Mouse (Mus musculus) limb, embryonic 10.5 days (tissue): ENCODE data around the gene Syt2. TPM values are rescaled to one million over a fixed set of nuclear protein-coding genes. Genes with fewer than 3 reads are reported as not detected.

Experiments used
- DNase-seq: peaks from one replicate; pipeline ENCODE4 v3.0.0-alpha.2; 2017; ENCODE audit warnings: low spot score
- H3K27ac ChIP-seq: fragments of 300-500 bp; sonication (generic); 2 replicates; pipeline ENCODE4 v1.5.1; 2016; ENCODE audit warnings: mild to moderate bottlenecking
- H3K27me3 ChIP-seq: fragments of 300-500 bp; sonication (generic); 2 replicates; pipeline ENCODE4 v1.6.1; 2016; ENCODE audit warnings: low read depth, mild to moderate bottlenecking; ENCODE audit not compliant: poor library complexity, severe bottlenecking
- H3K36me3 ChIP-seq: fragments of 300-500 bp; sonication (generic); 2 replicates; pipeline ENCODE4 v1.6.1; 2016; ENCODE audit warnings: mild to moderate bottlenecking, moderate library complexity
- H3K4me1 ChIP-seq: fragments of 300-500 bp; sonication (generic); 2 replicates; pipeline ENCODE4 v1.6.1; 2016
- H3K4me3 ChIP-seq: fragments of 300-500 bp; sonication (generic); 2 replicates; pipeline ENCODE4 v1.5.1; 2016; ENCODE audit warnings: mild to moderate bottlenecking, moderate library complexity
- H3K9me3 ChIP-seq: fragments of 300-500 bp; sonication (generic); replicated peaks from 2 replicates; pipeline ENCODE4 v1.6.1; 2016; ENCODE audit warnings: mild to moderate bottlenecking
- WGBS: fragments of 180-500 bp; shearing (Covaris S2); methylation state at CpG from one replicate; pipeline ENCODE4 v1.1.7; 2016; 5-methylcytosine and 5-hydroxymethylcytosine counted together
- polyA plus RNA-seq: library from polyadenylated mRNA; unstranded; fragments of >200 nt; fragmentation: Nextera tagmentation; extraction: Ambion mirVana; gene quantifications from 2 replicates; pipeline ENCODE4 v1.2.1, GENCODE M21; 2016

Gene Syt2
- 0.04 and 0.06 TPM in 2 replicates for polyA plus RNA-seq

GRCm38 (mm10) chr1:134646261-134646962 is at the start of gene Syt2:
Gene Syt2 (plus strand): TSS chr1:134646677.
- DNase-seq = peak; percentile 69
- Histone ChIP-seq H3K9me3 (no peaks in the 10 kb centered on the region), H3K27me3 (peaks cover 97% of the 10 kb centered on the region), H3K27ac (no peak within 1 kb of the TSS), H3K4me1 (peaks cover 28% of the 10 kb centered on the region), H3K36me3 (no peaks in the 10 kb centered on the region), H3K4me3 (peak within 1 kb of the TSS; percentile 53)
- WGBS = under 1% methylated on average over 63 of the region's 63 CpGs

GRCm38 (mm10) chr1:134597339-134598054 is 49.0 kb upstream of the Syt2 start:
- Histone ChIP-seq H3K4me1 (no peaks in the 10 kb centered on the region), H3K36me3 (peaks cover 99% of the 10 kb centered on the region), H3K27ac (no peak overlapping the region), H3K4me3 (no peak overlapping the region), H3K27me3 (no peaks in the 10 kb centered on the region), H3K9me3 (no peaks in the 10 kb centered on the region)
- no peak for DNase-seq
- WGBS = 91% methylated on average over 9 of the region's 9 CpGs

- DNase-seq = no peak
- H3K4me1 ChIP-seq = no peaks in the 10 kb centered on the region
- no peaks in the 10 kb centered on the region for H3K27me3 ChIP-seq
- H3K27ac ChIP-seq = no peak overlapping the region
- H3K36me3 ChIP-seq = peaks cover 98% of the 10 kb centered on the region
- H3K9me3 ChIP-seq = no peaks in the 10 kb centered on the region
- no peak overlapping the region for H3K4me3 ChIP-seq
- 100% methylated on average over 2 of the region's 2 CpGs for WGBS
Observed at GRCm38 (mm10) chr1:134604086-134604485, 42.4 kb upstream of the Syt2 start.

- Histone ChIP-seq H3K36me3 (peaks cover 98% of the 10 kb centered on the region), H3K27ac (no peak overlapping the region), H3K4me3 (no peak overlapping the region), H3K27me3 (no peaks in the 10 kb centered on the region), H3K4me1 (no peaks in the 10 kb centered on the region), H3K9me3 (no peaks in the 10 kb centered on the region)
- no peak for DNase-seq
- 89% methylated on average over 8 of the region's 8 CpGs for WGBS
Observed at GRCm38 (mm10) chr1:134605670-134606069, 40.8 kb upstream of the Syt2 start.

- Histone ChIP-seq H3K4me3 (no peak overlapping the region), H3K27me3 (no peaks in the 10 kb centered on the region), H3K4me1 (no peaks in the 10 kb centered on the region), H3K9me3 (no peaks in the 10 kb centered on the region), H3K27ac (no peak overlapping the region), H3K36me3 (peaks cover 98% of the 10 kb centered on the region)
- 95% methylated on average over 2 of the region's 2 CpGs for WGBS
- DNase-seq = no peak
Observed at GRCm38 (mm10) chr1:134606381-134606780, 40.1 kb upstream of the Syt2 start.

GRCm38 (mm10) chr1:134607279-134607678 is 39.2 kb upstream of the Syt2 start:
- Histone ChIP-seq H3K9me3 (no peaks in the 10 kb centered on the region), H3K27me3 (no peaks in the 10 kb centered on the region), H3K4me1 (no peaks in the 10 kb centered on the region), H3K27ac (no peak overlapping the region), H3K36me3 (peaks cover 96% of the 10 kb centered on the region), H3K4me3 (no peak overlapping the region)
- 88% methylated on average over 1 of the region's 1 CpGs for WGBS
- no peak for DNase-seq

- H3K9me3 ChIP-seq = no peaks in the 10 kb centered on the region
- H3K27ac ChIP-seq = no peak overlapping the region
- no peak for DNase-seq
- no peaks in the 10 kb centered on the region for H3K27me3 ChIP-seq
- H3K4me1 ChIP-seq = no peaks in the 10 kb centered on the region
- H3K4me3 ChIP-seq = no peak overlapping the region
- H3K36me3 ChIP-seq = peaks cover 99% of the 10 kb centered on the region
- 57% methylated on average over 4 of the region's 4 CpGs for WGBS
Observed at GRCm38 (mm10) chr1:134609172-134609571, 37.3 kb upstream of the Syt2 start.

- H3K4me3 ChIP-seq = no peak overlapping the region
- H3K9me3 ChIP-seq = no peaks in the 10 kb centered on the region
- H3K36me3 ChIP-seq = peaks cover 99% of the 10 kb centered on the region
- H3K27ac ChIP-seq = no peak overlapping the region
- H3K27me3 ChIP-seq = no peaks in the 10 kb centered on the region
- DNase-seq = no peak
- 96% methylated on average over 5 of the region's 5 CpGs for WGBS
- H3K4me1 ChIP-seq = no peaks in the 10 kb centered on the region
Observed at GRCm38 (mm10) chr1:134614554-134614953, 31.9 kb upstream of the Syt2 start.

- Histone ChIP-seq H3K36me3 (peaks cover 99% of the 10 kb centered on the region), H3K9me3 (no peaks in the 10 kb centered on the region), H3K27ac (no peak overlapping the region), H3K4me3 (no peak overlapping the region), H3K27me3 (no peaks in the 10 kb centered on the region), H3K4me1 (no peaks in the 10 kb centered on the region)
- DNase-seq = no peak
- WGBS = 92% methylated on average over 2 of the region's 2 CpGs
Observed at GRCm38 (mm10) chr1:134614988-134615387, 31.5 kb upstream of the Syt2 start.

GRCm38 (mm10) chr1:134617656-134618055 is 28.8 kb upstream of the Syt2 start:
- Histone ChIP-seq H3K27me3 (no peaks in the 10 kb centered on the region), H3K27ac (no peak overlapping the region), H3K36me3 (peaks cover 100% of the 10 kb centered on the region), H3K4me3 (no peak overlapping the region), H3K4me1 (no peaks in the 10 kb centered on the region), H3K9me3 (no peaks in the 10 kb centered on the region)
- WGBS = 91% methylated on average over 9 of the region's 9 CpGs
- no peak for DNase-seq

- no peak overlapping the region for H3K4me3 ChIP-seq
- DNase-seq = no peak
- WGBS = 94% methylated on average over 4 of the region's 4 CpGs
- H3K36me3 ChIP-seq = peaks cover 100% of the 10 kb centered on the region
- no peak overlapping the region for H3K27ac ChIP-seq
- H3K4me1 ChIP-seq = no peaks in the 10 kb centered on the region
- no peaks in the 10 kb centered on the region for H3K27me3 ChIP-seq
- H3K9me3 ChIP-seq = no peaks in the 10 kb centered on the region
Observed at GRCm38 (mm10) chr1:134625325-134625724, 21.2 kb upstream of the Syt2 start.

- H3K27ac ChIP-seq = no peak overlapping the region
- H3K27me3 ChIP-seq = no peaks in the 10 kb centered on the region
- 93% methylated on average over 10 of the region's 10 CpGs for WGBS
- H3K36me3 ChIP-seq = peaks cover 100% of the 10 kb centered on the region
- no peaks in the 10 kb centered on the region for H3K9me3 ChIP-seq
- no peaks in the 10 kb centered on the region for H3K4me1 ChIP-seq
- no peak for DNase-seq
- no peak overlapping the region for H3K4me3 ChIP-seq
Observed at GRCm38 (mm10) chr1:134629455-134629854, 17.0 kb upstream of the Syt2 start.

- DNase-seq = no peak
- H3K36me3 ChIP-seq = peaks cover 53% of the 10 kb centered on the region
- WGBS = 82% methylated on average over 7 of the region's 7 CpGs
Observed at GRCm38 (mm10) chr1:134634296-134634695, 12.2 kb upstream of the Syt2 start.

More at GRCm38 (mm10) chr1:134634296-134634695, 12.2 kb upstream of the Syt2 start:
- Histone ChIP-seq H3K27me3 (no peaks in the 10 kb centered on the region), H3K9me3 (no peaks in the 10 kb centered on the region), H3K27ac (no peak overlapping the region), H3K4me1 (0 out of 2 replicates have a peak, but pooled peaks cover 5% of the 10 kb centered on the region), H3K4me3 (no peak overlapping the region)
